Mouse (Mus musculus): ENCODE results near the gene Mob3c.
A peak's percentile ranks its signal among the peaks of the same experiment; 100 is the strongest.

Gene Mob3c

DNA sequence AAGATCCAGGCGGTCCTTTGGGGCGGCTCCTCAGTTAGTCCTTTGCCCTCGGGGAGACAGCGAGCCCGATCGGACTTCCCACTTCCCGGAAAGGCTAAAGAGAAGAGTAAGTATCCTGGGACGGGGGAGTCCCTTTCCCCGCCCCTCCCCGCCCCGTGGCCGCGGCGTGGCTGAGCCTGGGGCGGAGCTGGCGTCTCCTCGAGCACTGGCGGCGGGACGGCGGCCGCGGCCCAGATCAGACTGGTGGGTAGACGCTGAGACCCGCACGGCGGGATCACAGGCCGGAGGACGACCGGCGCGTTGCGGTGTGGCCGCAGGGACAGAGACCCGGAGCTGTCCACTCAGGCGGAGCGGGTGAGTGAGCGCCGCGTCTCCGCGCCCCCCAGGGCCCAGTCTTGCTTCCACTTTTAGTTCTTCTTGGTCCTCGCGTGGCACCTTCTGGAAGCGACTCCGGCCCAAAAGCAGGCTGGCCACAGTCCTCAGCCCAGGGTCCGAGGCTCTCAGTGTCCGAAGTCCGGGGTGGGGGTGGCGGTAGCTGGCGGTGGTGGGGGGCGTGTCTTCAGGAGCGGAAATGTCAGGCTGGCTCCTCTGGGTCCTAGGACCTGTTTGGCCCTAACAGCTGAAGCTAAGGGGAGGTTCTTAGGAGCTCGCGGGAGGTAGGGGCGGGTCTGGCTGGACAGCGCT, at the start of gene Mob3c:
Gene Mob3c (plus strand): TSS at position 205 of the 684 bp plus-strand sequence.
- peak; percentile 93 for DNase-seq (ENCODE audit: inconsistent ontology term)

DNA sequence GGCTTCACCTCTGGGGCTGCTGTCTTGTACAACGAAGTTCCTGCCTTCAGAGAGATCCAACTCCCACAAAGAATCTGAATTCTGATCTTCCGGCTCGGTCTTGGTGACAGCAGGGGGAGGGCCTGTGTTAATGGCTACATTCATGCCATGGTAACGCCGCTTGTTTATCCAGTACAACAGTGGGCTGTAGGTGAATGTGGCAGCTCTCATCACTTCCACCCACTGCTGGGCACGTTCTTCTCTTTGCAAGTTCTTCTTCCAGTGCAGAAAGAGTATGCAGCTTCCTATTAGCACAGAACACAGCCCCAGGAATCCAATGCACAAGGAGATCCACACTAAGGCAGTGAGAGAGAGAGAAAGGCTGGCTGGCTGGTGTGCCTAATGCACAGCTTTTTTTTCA, 47.6 kb upstream of the Mob3c start:
- DNase-seq (ENCODE audit: inconsistent ontology term), result no peak

DNA sequence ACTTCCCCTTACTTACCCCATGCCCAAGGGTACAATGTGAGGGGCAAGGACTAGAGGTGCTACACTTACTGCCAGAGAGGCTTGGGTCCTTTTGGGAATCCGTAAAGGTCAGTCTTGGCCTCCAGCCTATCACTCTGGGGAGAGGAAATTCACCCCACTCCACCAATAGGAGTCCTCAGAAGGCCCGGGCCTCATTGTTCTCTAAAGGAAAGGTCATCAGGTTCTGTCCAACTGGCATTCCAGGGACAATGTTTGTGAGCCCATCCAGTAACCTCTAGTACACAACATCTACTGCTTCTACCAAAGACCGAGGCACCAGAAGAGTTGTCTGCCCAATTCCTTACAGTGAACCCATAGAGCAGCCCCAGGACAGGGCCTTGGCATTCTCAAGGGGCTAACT, 47.0 kb upstream of the Mob3c start, which contains the start of gene Tex38:
Gene Tex38 (minus strand): TSS at position 101 of the 400 bp plus-strand sequence.
- DNase-seq (ENCODE audit: inconsistent ontology term), result no peak

DNA sequence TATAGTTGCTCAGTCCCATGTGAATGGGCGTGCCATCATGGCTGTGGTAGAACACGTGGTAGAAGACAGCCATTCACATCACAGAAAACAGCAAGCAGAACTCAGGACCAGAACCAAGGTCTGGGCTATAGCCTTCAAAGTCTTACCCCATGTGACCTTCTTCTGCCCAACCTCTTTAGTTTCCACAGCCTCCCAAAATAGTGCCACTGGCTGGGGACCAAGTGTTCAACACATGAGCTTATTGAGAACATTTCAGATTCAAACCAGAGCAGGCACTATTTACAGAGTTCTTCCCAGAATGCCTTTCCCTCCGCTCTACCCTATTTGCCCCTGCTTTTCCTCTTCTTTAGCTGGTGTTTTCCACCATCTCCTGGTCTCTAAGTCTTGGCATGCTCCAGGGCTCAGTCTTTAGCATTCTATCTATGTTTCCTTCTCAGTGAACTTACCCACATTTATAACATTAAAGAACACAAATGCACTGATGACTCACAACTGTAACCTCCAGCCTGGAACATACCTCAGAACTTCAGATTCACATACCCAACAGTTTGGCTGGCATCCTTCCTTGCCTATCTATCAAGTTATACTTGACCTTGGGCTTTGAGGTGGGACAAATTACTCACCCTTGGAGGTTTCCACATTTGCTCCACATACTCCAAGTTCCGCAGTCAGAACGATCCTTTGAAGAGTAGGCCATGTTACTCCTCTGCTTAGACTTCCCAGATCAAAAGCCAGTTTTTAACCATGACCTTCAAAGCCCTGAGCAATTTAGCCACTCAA, 45.7 kb upstream of the Mob3c start:
- DNase-seq (ENCODE audit: inconsistent ontology term), result no peak

DNA sequence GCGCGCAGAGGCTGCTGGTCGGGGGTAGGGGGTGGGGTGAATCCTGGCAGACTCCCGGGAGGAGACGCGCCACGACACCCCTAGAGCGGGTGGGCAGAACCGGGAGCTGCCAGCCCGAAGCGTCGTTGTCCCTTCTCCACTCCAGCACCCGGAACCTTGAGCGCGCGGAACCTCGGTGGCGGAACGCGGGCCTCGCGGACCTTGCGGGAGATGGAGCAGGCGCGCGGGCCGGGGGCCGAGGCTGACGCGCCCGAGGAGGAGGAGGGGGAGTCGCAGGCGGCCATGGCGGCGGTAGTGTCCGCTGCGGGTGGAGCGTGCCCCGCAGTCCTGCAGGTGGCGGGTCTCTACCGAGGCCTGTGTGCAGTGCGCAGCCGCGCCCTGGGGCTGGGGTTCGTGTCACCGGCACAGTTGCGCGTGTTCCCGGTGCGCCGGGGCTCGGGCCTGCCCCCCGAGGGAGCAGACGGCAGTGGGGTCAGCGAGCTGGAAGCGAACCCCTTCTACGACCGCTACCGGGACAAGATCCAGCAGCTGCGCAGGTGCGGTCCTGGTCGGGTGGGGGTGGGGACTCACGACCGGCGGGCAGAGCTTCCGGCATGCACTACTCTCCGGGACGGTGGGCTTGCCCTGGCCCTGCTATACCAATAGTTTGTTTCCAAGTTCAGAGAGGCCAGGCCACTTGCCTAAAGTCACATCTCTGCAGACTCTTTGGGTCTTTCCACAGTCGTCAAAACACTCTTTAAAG, 43.0 kb upstream of the Mob3c start, which contains the start of gene Atpaf1:
Gene Atpaf1 (plus strand): TSS at position 44 of the 742 bp plus-strand sequence.
- DNase-seq (ENCODE audit: inconsistent ontology term), result peak; percentile 83

DNA sequence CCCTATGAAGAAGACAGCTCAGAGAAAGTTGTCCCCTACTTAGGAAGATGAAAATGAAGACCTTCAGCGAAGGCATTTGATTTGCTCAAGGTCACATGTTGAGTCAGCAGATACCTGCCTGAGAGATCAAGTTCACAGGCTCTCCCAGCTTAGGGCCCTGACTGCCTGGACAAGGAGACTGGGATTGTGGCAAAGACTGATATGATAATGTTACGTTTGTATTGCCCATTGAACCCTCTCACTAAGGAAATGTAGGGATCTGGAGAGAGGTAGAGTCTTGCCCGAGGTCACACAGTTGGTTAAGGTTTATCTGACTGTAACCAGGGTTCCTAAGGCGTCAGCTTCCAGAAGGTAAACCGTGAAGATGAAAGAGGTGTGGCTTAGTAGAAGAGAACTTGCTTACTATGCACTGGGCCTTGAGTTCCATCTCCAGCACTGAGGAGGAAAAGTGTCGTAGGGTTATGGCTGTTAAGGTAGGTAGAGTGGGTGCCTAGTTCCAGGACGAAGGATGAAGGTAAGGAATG, 42.3 kb upstream of the Mob3c start:
- DNase-seq (ENCODE audit: inconsistent ontology term), result no peak

DNA sequence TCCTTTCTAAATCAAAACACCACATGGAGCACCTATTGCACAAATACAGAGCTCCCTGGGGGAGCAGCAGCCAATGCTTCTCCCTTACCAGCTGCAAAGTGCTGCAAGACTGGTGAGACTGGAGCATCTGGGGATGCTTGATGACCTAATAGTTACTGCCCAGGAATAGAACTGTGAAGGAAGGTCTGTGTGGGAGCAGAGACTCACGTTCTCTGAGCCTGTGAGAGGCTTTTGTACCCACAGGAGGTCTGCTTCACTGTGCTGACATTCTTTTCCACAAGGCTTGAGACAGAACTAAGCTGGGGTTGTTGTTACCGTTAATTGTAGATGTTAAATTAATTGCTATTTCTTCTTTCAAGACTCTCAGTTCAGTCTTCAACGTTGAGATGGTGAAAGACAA, 37.0 kb upstream of the Mob3c start:
- DNase-seq (ENCODE audit: inconsistent ontology term), result no peak

DNA sequence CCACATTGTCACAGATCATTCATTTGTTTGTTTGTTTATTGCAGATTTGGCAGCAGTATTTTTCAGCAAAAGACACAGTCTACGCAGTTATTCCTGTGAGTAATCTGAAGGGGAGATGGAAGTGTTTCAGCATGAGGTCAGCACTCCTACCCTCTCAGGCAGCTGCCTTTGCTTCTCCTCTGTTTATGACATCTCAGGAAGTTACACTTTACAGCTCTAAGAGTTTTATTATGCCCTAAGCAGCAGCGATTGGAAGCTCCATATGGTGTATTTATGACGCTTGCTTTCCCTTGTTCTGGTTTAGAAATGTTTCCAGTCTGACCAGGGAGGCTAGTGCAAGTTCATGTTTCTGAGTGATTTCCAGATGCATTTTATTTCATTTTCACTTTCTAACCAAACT, 32.5 kb upstream of the Mob3c start:
- no peak for DNase-seq (ENCODE audit: inconsistent ontology term)

DNA sequence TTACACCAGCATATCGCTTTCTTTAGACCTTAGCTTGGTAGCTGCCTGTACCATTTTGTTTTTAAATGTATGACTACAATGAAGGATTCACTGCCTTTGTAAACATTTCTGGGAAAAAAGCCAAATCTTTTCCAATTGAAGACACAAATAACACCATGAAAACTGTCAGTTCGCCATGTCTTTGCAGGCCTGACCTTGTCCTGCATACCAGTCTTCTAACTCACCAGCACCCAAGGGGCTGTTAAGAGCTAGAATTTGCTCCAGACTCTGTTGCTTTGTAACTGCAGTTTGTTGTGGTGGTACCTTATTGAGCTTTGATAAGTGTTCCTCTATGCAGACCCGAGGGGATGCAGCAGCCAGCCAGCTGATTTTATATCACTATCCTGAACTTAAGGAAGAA, 27.9 kb upstream of the Mob3c start:
- peak; percentile 87 for DNase-seq (ENCODE audit: inconsistent ontology term)

DNA sequence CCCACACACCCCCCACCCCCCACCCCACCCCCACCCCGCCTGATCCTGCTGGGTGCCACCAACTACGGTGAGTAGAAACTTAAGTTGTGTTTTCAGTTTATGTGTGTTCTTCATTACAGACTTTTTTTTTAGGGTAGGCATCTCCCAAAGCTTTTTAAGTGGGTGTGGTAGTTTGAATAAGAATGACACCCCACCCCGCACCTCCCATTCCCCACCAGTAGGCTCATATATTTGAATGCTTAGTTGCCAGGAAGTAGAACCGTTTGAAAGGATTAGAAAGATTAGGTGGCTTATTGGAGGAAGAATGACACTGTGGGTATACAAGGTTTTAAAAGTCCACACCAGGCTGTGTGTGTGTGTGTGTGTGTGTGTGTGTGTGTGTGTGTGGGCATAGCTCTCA, 15.6 kb upstream of the Mob3c start:
- DNase-seq (ENCODE audit: inconsistent ontology term), result no peak

DNA sequence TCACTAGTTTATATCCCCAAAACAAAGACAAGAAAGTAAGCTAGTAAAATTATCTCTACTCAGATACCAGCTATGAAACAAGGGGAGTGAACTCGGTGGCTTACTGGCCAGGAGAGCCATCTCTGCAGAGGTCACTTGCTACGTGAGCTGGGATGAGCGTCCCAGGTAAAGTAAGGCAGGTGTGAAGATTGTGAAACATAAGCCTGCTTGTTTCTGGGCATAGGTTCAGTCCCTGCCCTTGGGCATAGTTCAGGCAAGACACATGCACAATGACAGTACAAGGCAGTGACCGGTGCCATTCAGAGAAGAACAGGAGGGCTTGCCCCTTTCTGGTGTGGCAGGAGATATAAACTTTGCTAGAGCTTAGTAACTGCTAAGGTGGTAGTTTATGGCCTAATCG, 12.3 kb upstream of the Mob3c start:
- no peak for DNase-seq (ENCODE audit: inconsistent ontology term)

DNA sequence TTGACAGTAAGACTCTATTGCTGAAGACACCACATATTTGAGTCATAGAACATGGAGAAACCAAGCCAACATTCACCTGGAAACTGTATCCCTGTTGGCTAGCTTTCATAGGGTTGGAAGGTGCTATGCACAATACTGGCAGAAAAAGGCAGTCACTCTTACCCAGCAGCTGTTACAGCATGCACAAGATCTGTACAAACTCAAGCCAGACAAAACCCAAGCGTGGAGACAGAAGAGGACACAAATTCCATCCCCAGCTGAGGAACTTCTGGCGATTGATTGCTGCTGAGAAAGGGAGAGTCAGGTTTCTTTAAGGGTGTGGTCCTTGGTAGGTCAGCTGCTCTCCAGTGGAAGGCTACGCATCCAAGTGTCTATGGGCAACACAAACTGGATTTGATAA, 7.7 kb upstream of the Mob3c start:
- no peak for DNase-seq (ENCODE audit: inconsistent ontology term)

DNA sequence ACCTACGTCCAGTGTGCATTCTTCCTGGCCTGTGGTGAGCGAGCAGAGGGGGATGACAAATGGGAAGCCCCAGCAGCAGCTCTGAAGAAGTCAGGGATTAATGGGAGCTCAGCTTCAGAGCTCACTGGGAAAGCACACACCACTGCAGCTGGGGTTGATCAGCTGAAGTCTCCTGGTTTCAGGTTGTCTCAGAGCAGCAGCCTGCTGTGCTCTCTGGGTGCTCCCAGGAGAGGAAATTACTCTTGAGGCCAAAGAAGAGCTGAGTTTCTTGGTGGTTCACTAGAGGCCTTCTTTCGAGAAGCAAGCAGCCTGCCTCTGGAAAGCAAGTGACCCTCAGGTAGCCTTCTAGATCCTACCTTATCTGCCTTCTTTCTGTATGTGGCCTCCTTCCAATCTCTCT, 6.9 kb upstream of the Mob3c start:
- no peak for DNase-seq (ENCODE audit: inconsistent ontology term)

DNA sequence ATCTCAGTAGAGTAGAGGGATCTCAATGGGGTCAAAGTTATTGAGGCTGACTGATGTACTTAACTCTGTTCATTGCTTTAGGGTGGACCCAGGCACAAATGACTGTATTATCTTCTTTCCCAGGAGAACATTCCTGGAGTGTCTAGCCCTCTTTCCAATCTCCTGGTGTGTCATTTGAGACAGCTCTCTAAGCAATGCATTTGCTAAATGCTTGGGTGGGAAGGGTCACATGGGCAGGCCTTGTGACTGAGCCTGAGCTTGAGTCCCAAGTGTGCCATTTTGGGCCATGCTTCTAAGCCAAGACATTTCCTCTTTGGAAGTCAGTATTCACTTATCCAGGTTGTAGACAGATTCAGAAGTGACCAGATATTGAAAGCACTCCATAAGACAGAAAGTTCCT, 6.5 kb upstream of the Mob3c start:
- DNase-seq (ENCODE audit: inconsistent ontology term), result no peak

DNA sequence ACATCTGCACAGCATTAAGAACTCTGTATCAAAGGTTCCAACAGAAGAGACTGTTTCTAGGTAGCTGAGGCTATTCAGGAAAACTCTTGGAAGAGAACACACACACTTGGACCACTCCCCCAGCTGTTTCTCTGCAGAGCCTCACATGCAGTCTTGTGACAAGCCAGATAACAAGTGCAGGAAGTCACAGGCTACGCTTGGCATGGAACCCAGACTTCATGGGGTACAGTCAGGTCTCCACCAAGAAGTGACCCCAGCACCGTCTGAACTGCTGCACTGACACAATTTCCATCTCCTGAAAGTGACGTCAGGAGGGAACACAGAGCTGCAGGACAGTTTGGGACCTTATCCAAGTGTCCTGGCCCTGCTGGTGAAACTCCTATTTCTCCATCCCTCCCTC, 6.0 kb upstream of the Mob3c start:
- DNase-seq (ENCODE audit: inconsistent ontology term), result no peak

DNA sequence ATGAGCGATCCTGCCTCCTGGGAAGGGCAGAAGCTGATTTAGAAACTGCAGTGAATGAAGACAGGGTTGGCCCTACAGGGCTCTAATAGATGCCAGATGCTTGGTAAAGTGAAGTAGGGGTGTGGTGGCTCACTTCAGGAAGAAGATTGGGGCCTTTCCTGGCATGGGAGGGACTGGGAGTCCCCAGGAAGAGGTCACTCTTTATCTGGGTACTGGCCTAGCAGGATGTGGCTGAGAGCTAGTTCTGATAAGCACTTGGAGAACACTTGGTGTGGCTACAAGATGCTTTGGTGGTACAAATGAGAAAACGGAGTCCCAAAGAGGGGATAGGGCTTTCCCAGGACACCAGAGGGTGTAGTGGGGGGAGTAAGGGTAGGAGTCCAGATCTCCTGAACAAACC, 3.7 kb upstream of the Mob3c start:
- DNase-seq (ENCODE audit: inconsistent ontology term), result no peak

DNA sequence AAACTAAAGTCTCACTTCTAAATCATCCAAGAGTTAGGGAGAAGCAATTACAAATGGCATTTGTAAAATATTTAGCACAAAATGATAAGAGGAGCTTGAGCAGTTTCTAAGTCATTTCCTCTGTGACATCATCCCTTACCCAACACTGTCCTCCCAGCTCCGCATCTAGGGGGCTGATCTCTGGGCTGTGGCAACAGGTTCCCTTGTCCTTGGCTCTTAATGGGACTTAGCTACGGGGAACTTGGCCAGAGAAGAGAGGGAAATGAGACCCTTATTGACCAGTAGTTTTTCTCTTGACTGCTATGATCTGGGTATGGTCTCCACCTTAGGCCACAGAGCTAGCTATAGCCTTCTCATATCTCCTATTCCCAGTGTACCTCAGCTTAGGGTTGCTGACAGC, 2.6 kb upstream of the Mob3c start:
- DNase-seq (ENCODE audit: inconsistent ontology term), result no peak

DNA sequence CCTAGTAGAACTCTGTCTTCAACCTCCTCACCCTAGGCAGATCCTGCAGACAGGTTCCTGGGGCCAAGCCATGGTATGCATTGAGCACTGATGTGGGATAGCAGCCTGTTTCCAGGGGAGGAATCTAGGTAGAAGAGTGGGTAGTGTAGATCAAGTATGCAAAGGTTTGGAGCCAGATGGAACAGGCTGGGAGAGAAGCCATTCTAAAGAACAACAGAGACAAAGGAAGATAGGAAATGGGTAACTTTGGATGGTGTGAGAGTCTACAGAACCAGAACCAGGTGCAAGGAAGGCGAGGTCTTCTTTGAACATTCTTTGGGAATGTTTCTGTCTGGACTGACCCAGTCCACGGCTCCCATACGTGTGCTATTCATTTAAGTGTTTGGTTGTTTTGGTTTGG, 826 bp upstream of the Mob3c start:
- DNase-seq (ENCODE audit: inconsistent ontology term), result no peak

DNA sequence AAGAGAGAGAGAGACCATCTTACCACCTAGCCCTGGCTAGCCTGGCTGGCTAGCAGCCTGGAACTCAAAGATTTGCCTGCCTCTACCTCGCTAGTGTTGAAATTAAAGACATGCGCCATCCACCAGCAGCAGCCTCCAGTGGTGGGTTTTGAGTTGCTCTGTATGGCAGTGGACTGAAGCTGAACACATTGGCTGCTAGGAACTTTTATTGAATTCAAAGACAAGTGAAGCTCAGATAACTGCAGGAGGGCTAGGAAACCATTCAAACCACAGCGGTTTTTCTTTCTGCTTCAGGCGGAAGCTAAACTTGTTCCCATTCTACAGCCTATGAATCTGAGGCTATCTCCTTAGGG, 381 bp upstream of the Mob3c start:
- no peak for DNase-seq (ENCODE audit: inconsistent ontology term)

DNA sequence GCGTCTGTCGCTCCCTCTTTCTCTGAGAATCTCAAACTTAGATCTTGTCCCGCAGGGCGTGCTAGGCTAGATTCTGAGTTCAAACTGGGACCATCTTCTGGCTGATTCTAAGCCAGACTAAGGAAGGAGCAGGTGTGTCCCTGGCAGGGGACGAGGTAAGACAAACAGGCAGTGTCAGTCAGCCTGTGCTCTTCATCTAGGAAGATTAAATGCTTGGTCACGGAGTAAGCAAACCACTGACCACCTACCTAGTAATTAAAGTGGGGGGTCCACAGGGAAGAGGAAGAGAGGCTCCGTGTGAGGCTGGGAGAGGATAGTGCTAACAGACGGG, 645 bp downstream of the Mob3c start:
- DNase-seq (ENCODE audit: inconsistent ontology term), result no peak

DNA sequence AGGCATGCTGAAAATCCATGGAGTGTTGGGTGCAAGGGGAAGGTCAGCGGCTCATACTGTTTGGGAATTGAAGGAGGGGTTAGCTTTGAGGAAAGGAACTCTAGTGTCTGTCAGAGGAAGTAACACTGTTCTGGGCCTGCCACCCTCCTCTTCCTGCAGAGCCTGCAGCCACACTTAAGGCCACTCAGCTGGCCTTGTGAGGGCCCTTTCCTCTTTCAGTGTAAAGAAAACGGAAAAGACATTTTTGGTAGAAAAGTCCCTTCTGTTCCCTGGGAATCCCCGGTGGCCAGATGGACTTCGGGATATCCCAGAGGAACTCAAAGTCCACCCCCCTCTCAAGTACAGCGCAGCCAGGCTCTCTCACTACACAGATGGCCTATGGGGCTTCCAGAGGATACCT, 2.6 kb downstream of the Mob3c start:
- no peak for DNase-seq (ENCODE audit: inconsistent ontology term)

DNA sequence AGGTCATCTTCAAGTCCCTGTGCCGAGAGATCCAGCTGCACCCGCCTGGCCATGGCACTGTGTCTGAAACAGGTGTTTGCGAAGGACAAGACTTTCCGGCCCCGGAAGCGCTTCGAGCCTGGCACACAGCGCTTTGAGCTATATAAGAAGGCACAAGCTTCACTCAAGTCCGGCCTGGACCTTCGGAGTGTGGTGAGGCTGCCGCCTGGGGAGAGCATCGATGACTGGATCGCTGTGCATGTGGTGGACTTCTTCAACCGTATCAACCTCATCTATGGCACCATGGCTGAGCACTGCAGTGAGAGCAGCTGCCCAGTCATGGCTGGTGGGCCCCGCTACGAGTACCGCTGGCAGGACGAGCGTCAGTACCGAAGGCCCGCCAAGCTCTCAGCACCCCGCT, 3.3 kb downstream of the Mob3c start:
- DNase-seq (ENCODE audit: inconsistent ontology term), result no peak

DNA sequence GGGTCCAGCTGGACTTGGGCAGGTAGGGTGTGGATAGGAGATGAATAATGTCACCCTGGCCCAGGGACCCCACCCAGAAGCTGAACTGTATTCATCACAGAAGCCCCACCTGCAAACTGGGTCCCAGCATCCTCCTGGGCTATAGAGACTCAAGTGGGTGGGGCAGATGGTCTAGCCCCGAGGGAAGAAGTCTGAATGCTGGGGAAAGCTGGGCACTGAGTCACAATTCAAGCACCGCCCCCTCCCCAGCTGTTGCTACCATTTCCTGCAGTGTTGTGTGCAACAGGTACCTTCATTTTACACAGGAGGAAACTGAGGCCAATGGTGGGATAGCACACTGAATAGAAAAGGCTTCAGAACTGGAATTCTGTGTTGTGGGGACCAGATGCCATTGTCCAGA, 4.1 kb downstream of the Mob3c start:
- no peak for DNase-seq (ENCODE audit: inconsistent ontology term)
